Mouse (Mus musculus) heart, adult 10 weeks (tissue): ENCODE data around the gene Tph1. TPM values are rescaled to one million over a fixed set of nuclear protein-coding genes. Genes with fewer than 3 reads are reported as not detected.

Source experiments
- polyA plus RNA-seq: library from polyadenylated mRNA; stranded (reverse); fragments of 350-450 nt; fragmentation: Illumina TruSeq; extraction: RNeasy Lipid Tissue Mini Kit (QIAGEN cat#74804); gene quantifications from one replicate; pipeline ENCODE4 v1.2.3, GENCODE M21; 2014; ENCODE audit warnings: low read depth, low replicate concordance

The Tph1 gene
- polyA plus RNA-seq, result not detected

DNA sequence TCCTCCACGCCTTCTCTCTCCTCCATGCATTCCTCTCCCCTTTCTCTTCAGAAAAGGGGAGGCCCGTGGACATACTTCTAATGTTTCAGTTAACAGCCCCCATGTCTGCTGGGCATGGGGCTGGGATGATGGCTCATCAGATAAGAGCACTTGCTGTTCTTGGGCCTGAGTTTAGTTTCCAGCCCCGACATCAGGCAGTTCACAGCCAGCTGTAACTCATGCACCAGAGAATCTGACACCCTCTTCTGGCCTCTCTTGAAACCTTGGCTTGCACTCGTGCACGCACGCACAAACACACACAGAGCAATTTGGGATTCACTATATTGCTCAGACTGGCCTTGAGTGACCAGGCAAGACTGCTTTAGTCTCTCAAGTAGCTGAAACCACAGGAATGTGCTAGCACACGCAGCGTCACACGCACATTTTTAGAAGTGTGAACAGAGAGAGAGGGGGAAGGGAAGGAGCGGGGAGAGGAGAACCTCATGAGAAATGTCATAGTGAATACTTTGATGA lies at the start of gene Tph1:
Gene Tph1 (minus strand): TSS at position 378 of the 513 bp plus-strand sequence.

DNA sequence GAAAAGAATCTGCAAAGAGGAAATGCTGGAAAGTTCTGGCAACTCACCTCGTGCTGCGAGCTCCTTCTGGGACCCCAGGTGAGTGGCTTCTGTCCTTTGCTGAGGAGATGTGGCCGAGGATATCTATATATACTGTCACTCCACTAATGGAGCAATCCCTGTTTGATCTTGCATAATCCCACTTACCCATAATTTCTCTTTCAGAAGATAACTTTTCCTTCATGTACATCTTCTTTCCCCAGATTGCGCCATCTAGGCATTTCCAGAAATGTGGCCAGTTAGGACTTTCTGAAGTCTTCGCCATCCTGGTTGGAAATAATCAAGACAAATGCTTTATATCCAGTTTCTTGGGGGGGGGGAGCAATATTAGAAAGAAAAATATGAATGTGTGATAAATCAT lies 43.3 kb upstream of the Tph1 start, which contains the start of gene Saa3:
Gene Saa3 (minus strand): TSS at position 101 of the 400 bp plus-strand sequence.

DNA sequence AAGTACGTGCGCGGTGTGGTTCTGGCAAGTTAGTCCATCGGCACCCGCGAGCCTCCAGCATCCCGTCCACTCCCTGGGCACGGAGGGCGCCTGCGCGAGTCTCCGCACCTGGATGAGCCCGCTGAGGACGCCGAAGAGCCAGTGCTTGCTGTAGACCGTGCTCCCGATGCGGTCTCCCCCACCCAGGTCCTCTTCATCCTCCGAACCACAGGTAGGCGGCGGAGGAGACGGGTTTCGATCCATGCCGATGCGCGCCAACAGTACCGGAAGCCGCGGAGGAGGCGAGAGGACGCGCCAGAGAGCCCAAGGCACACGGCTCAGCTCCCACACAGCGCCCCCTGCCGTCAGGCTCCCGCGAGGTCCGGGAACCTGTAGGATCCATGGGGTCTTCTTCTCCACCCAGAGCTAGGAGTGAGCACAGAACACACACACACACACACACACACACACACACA lies 38.1 kb upstream of the Tph1 start, which contains the start of gene Saal1:
Gene Saal1 (minus strand): TSS at position 291 of the 455 bp plus-strand sequence.

DNA sequence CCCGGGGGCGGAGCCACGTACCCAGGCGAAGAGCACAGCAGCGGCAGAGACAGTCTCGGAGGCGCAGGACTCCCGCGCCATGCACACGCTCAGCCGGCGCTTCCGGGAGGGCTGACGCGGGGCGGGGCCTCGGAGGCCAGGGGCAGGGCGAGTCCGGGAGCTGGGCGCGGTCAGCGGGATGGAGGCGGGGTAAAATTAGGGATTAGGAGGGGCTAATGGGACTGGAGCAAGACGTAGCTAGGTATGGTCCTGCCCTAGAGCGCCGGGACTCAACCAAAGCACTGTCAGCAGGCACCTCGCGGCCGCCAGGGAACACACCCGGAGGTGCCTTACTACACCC lies 32.7 kb downstream of the Tph1 start, which contains the start of gene Sergef:
Gene Sergef (minus strand): TSS at position 116 of the 340 bp plus-strand sequence.

Other genes starting within 250 kb of the Tph1 start
- gene Sergef, start 32.7 kb downstream of the Tph1 start, polyA plus RNA-seq, result 6.8 TPM
- 3.7 TPM for gene Saal1, start 38.1 kb upstream of the Tph1 start, polyA plus RNA-seq
- gene Saa3, start 43.2 kb upstream of the Tph1 start, polyA plus RNA-seq, result not detected
- gene Saa4, start 60.1 kb upstream of the Tph1 start, polyA plus RNA-seq, result not detected
- gene Saa1, start 70.4 kb upstream of the Tph1 start, polyA plus RNA-seq, result not detected
- not detected for gene Saa2, start 79.3 kb upstream of the Tph1 start, polyA plus RNA-seq
- gene Hps5, start 123.5 kb upstream of the Tph1 start, polyA plus RNA-seq, result 10.8 TPM
- gene Gtf2h1, start 123.6 kb upstream of the Tph1 start, polyA plus RNA-seq, result 17.5 TPM
- 788 TPM for gene Ldha, start 168.9 kb upstream of the Tph1 start, polyA plus RNA-seq
- not detected for gene Ldhc, start 188.7 kb upstream of the Tph1 start, polyA plus RNA-seq
- gene Tsg101, start 247.4 kb upstream of the Tph1 start, polyA plus RNA-seq, result 83.4 TPM